ENCODE assay signal across 8 mouse cellular contexts in genomic region chr11:100397600-100398389, GRCm38 (mm10). TPM values are rescaled to one million over a fixed set of nuclear protein-coding genes. Genes with fewer than 3 reads are reported as not detected.
DNase-seq lines count a peak whose midpoint lies in the region; ATAC-seq and TF ChIP-seq lines count a peak whose summit lies in the region.

Jup (minus strand) TSS chr11:100397763.

- intact Hi-C loops in heart, postnatal 36 days (cut with DNase I) = loop anchor here (1.0 to 10.0 kb wide), 3 partner anchors 9 to 567 kb away; partner anchors contain the start of genes Fkbp10 and P3h4

- peak within 1 kb of the TSS; percentile 70 for H3K4me2 ChIP-seq in forebrain, embryonic 16.5 days (ENCODE audit: low read length)
- peak within 1 kb of the TSS; percentile 78 for H3K4me2 ChIP-seq in lung, embryonic 14.5 days

- TF ChIP-seq POLR2A in olfactory bulb, adult 2 months (IDR thresholded peaks at IDR 0.05; ENCODE audit: insufficient read depth, low read depth, low read length) = peak; percentile 95
- peak; percentile 71; the same call in 1 of the 2 replicates for TF ChIP-seq POLR2A in thymus, adult 2 months (IDR thresholded peaks at IDR 0.05; ENCODE audit: control insufficient read depth, extremely low read depth, insufficient read depth, low read length, poor library complexity)

- WGBS in forebrain, embryonic 16.5 days = under 1% methylated on average over 37 of the region's 37 CpGs
- 1% methylated on average over 37 of the region's 37 CpGs for WGBS in lung, embryonic 14.5 days
- under 1% methylated on average over 37 of the region's 37 CpGs for WGBS in olfactory bulb, adult 2 months
- 8% methylated on average over 37 of the region's 37 CpGs for WGBS in thymus, adult 2 months

- ATAC-seq in forebrain, embryonic 16.5 days = peak; percentile 99
- ATAC-seq in lung, embryonic 14.5 days (ENCODE audit: insufficient read depth) = peak; percentile 98

- H3K27me3 ChIP-seq in forebrain, embryonic 16.5 days (replicated peaks; ENCODE audit: control insufficient read depth, insufficient read depth, low read length) = peaks cover 6% of the 10 kb centered on the region; the same call in 1 of the 2 replicates
- H3K27me3 ChIP-seq in lung, embryonic 14.5 days (ENCODE audit: insufficient read depth, low read length) = no peaks in the 10 kb centered on the region
- H3K27me3 ChIP-seq in thymus, adult 2 months (ENCODE audit: control insufficient read depth, insufficient read depth, low read length) = no peaks in the 10 kb centered on the region

- peak within 1 kb of the TSS; percentile 78 for H3K9ac ChIP-seq in ES-E14 (ENCODE audit: insufficient read depth, low read depth, low read length, poor library complexity, severe bottlenecking)
- peak within 1 kb of the TSS; percentile 84 for H3K9ac ChIP-seq in forebrain, embryonic 16.5 days (replicated peaks; ENCODE audit: low read depth, low read length)
- peak within 1 kb of the TSS; percentile 76 for H3K9ac ChIP-seq in lung, embryonic 14.5 days

- H3K4me1 ChIP-seq in ES-E14 (ENCODE audit: control insufficient read depth in 2 of 2, insufficient read depth in 2 of 2, low read length in 2 of 2, poor library complexity in 1 of 2) = peaks cover 7 to 36% of the 10 kb centered on the region in 2 experiments
- H3K4me1 ChIP-seq in forebrain, embryonic 16.5 days (replicated peaks; ENCODE audit: control insufficient read depth, insufficient read depth, low read length) = peaks cover 25% of the 10 kb centered on the region
- H3K4me1 ChIP-seq in lung, embryonic 14.5 days (ENCODE audit: insufficient read depth) = peaks cover 26% of the 10 kb centered on the region; the same call in 1 of the 2 replicates
- H3K4me1 ChIP-seq in olfactory bulb, adult 2 months (ENCODE audit: control insufficient read depth, insufficient read depth, low read length) = peaks cover 40% of the 10 kb centered on the region
- H3K4me1 ChIP-seq in thymus, adult 2 months (replicated peaks; ENCODE audit: control insufficient read depth, insufficient read depth, low read length) = peaks cover 61% of the 10 kb centered on the region

- TF ChIP-seq CTCF in layer of hippocampus, adult 2 months (conservative IDR thresholded peaks at IDR 0.05) = no peak; the same call in 1 of the 2 replicates
- 0 out of 2 replicates have a peak, but pooled peaks have one; percentile 10 for TF ChIP-seq CTCF in lung, embryonic 14.5 days (IDR thresholded peaks at IDR 0.05; ENCODE audit: low read depth)
- no peak for TF ChIP-seq CTCF in olfactory bulb, adult 2 months (IDR thresholded peaks at IDR 0.05; ENCODE audit: insufficient read depth, low read depth, low read length)
- TF ChIP-seq CTCF in thymus, adult 2 months (IDR thresholded peaks at IDR 0.05; ENCODE audit: borderline replicate concordance, control insufficient read depth, extremely low read depth, insufficient read depth, low read length, poor library complexity) = 0 out of 2 replicates have a peak, but pooled peaks have one; percentile 6

- no peaks in the 10 kb centered on the region for H3K9me3 ChIP-seq in ES-E14 (ENCODE audit: control insufficient read depth, insufficient read depth, low read depth, low read length)
- no peaks in the 10 kb centered on the region for H3K9me3 ChIP-seq in forebrain, embryonic 16.5 days (ENCODE audit: control insufficient read depth, low read length)
- H3K9me3 ChIP-seq in lung, embryonic 14.5 days (ENCODE audit: low read depth, low read length) = no peaks in the 10 kb centered on the region

- DNase-seq in ES-E14 (ENCODE audit: low read depth, low spot score) = peak; percentile 100
- DNase-seq in cerebellum, adult 18-20 months = peak; percentile 100
- peak; percentile 99 for DNase-seq in heart, postnatal 36 days
- peak; percentile 99 to 100 for DNase-seq in layer of hippocampus, adult 2 months (ENCODE audit: low spot score in 2 of 2)
- DNase-seq in lung, embryonic 14.5 days = peak; percentile 100
- peak; percentile 94 for DNase-seq in thymus, adult 2 months

- peak within 1 kb of the TSS; percentile 82 for H3K27ac ChIP-seq in ES-E14 (ENCODE audit: insufficient read depth, low read depth, low read length, poor library complexity, severe bottlenecking)
- peak within 1 kb of the TSS; percentile 33 for H3K27ac ChIP-seq in forebrain, embryonic 16.5 days (ENCODE audit: low read length)
- peak within 1 kb of the TSS; percentile 88 for H3K27ac ChIP-seq in layer of hippocampus, adult 2 months
- H3K27ac ChIP-seq in lung, embryonic 14.5 days (ENCODE audit: low read depth) = peak within 1 kb of the TSS; percentile 90
- H3K27ac ChIP-seq in olfactory bulb, adult 2 months (ENCODE audit: insufficient read depth, low read depth, low read length) = peak within 1 kb of the TSS; percentile 34
- peak within 1 kb of the TSS; percentile 32 for H3K27ac ChIP-seq in thymus, adult 2 months (ENCODE audit: control insufficient read depth, insufficient read depth, low read length)

- no peaks in the 10 kb centered on the region for H3K36me3 ChIP-seq in ES-E14 (ENCODE audit: control insufficient read depth, insufficient read depth, low read length, poor library complexity, severe bottlenecking)
- no peaks in the 10 kb centered on the region for H3K36me3 ChIP-seq in forebrain, embryonic 16.5 days (ENCODE audit: control insufficient read depth, insufficient read depth)
- H3K36me3 ChIP-seq in lung, embryonic 14.5 days (ENCODE audit: insufficient read depth) = no peaks in the 10 kb centered on the region
- H3K36me3 ChIP-seq in thymus, adult 2 months (ENCODE audit: control insufficient read depth, insufficient read depth, low read length) = no peaks in the 10 kb centered on the region

- H3K4me3 ChIP-seq in ES-E14 (ENCODE audit: insufficient read depth in 1 of 2, low read depth in 1 of 2, low read length in 2 of 2, poor library complexity in 1 of 2, severe bottlenecking in 1 of 2) = peak within 1 kb of the TSS; percentile 89 to 94
- peak within 1 kb of the TSS; percentile 85 for H3K4me3 ChIP-seq in forebrain, embryonic 16.5 days (replicated peaks; ENCODE audit: low read length)
- peak within 1 kb of the TSS; percentile 95 for H3K4me3 ChIP-seq in layer of hippocampus, adult 2 months
- H3K4me3 ChIP-seq in lung, embryonic 14.5 days (ENCODE audit: low read depth, low read length) = peak within 1 kb of the TSS; percentile 72
- peak within 1 kb of the TSS; percentile 86 for H3K4me3 ChIP-seq in olfactory bulb, adult 2 months (ENCODE audit: insufficient read depth, low read depth, low read length)
- H3K4me3 ChIP-seq in thymus, adult 2 months (ENCODE audit: control insufficient read depth, insufficient read depth, low read length) = peak within 1 kb of the TSS; percentile 60

- in situ Hi-C loops in ES-E14 (cut with MboI; ENCODE audit: low sequenced_read_pairs in 2 of 2, unreplicated experiment in 2 of 2) = no loop called here

TF ChIP-seq in ES-E14, 5 proteins besides CTCF, POLR2A, EP300 and RAD21:
- TF ChIP-seq ZNF384 (IDR thresholded peaks at IDR 0.05; ENCODE audit: low read depth, low read length) (no peak), MAFK (IDR thresholded peaks at IDR 0.05; ENCODE audit: insufficient read depth, low read depth, low read length) (no peak), CHD2 (IDR thresholded peaks at IDR 0.05; ENCODE audit: low read depth, low read length) (peak; percentile 89), HCFC1 (IDR thresholded peaks at IDR 0.05; ENCODE audit: borderline replicate concordance, insufficient read depth, low read length) (no peak), ZC3H11A (IDR thresholded peaks at IDR 0.05; ENCODE audit: borderline replicate concordance, low read depth, low read length) (no peak)

RNA-seq across cellular contexts. Expression of gene Jup, which starts in this region (rescaled TPM):
- total RNA-seq in ES-E14 (2012; rRNA removed) = 97.6 and 101 TPM in 2 replicates
- polyA plus RNA-seq in forebrain, embryonic 16.5 days (2015; fragmentation: Nextera tagmentation; extraction: Ambion mirVana) = 56.2 and 62.0 TPM in 2 replicates
- 100 to 1,000 TPM; 252 to 272 TPM for total RNA-seq in heart, postnatal 36 days (2021)
- total RNA-seq in layer of hippocampus, adult 2 months (2021) = 10 to 100 TPM; 34.1 to 35.6 TPM
- polyA plus RNA-seq in lung, embryonic 14.5 days (2014; fragmentation: Nextera tagmentation; extraction: Ambion mirVana) = 88.3 and 93.1 TPM in 2 replicates
- polyA plus RNA-seq in olfactory bulb, adult 2 months (2012; ENCODE audit: insufficient read depth, insufficient read length, low replicate concordance, missing spikeins) = not detected in 2 replicates
- polyA plus RNA-seq in thymus, adult 2 months (2012; rRNA removed) = 220 and 221 TPM in 2 replicates

Comparison
In these comparisons a context has a peak if more than half of its experiments do, and no peak if none do; other contexts are left out.
1. Peak in every context shown above with its lines: DNase-seq, ATAC-seq, H3K4me3 ChIP-seq and H3K27ac ChIP-seq.
2. RNA of gene Jup (polyA plus RNA-seq): 220 to 221 TPM in thymus, adult 2 months, 88.3 to 93.1 TPM in lung, embryonic 14.5 days and 56.2 to 62.0 TPM in forebrain, embryonic 16.5 days; not detected in olfactory bulb, adult 2 months; every median in the first group is over 10 times any median in the second.
3. H3K27ac ChIP-seq: peak in every context shown above with its lines; median percentile 90 in lung, embryonic 14.5 days; 88 in layer of hippocampus, adult 2 months; 82 in ES-E14; 34 in olfactory bulb, adult 2 months; 33 in forebrain, embryonic 16.5 days; 32 in thymus, adult 2 months.
4. CTCF ChIP-seq: peak in lung, embryonic 14.5 days (single experiment) and thymus, adult 2 months (single experiment); none in layer of hippocampus, adult 2 months (single experiment) and olfactory bulb, adult 2 months (single experiment).